Mouse (Mus musculus) liver, embryonic 13.5 days (tissue): Measurements from ENCODE around the gene Ttc33. TPM values are rescaled to one million over a fixed set of nuclear protein-coding genes. Genes with fewer than 3 reads are reported as not detected.

Source experiments
- ATAC-seq: fragments of 200-750 bp; cut with Nextera tagmentation; 2 replicates; pipeline ENCODE4 v1.8.0; 2017; ENCODE audit warnings: low read depth, mild to moderate bottlenecking, moderate number of reproducible peaks, moderate library complexity
- DNase-seq: peaks from one replicate; pipeline ENCODE4 v3.0.0; 2022
- H3K27ac ChIP-seq: fragments of 300-500 bp; sonication (generic); 2 replicates; pipeline ENCODE4 v1.5.1; 2015; ENCODE audit warnings: moderate library complexity, mild to moderate bottlenecking, inconsistent platforms
- H3K27me3 ChIP-seq: fragments of 300-500 bp; sonication (generic); 2 replicates; pipeline ENCODE4 v1.6.1; 2015; ENCODE audit warnings: mild to moderate bottlenecking, inconsistent platforms
- H3K36me3 ChIP-seq: fragments of 300-500 bp; sonication (generic); 2 replicates; pipeline ENCODE4 v1.6.1; 2015; ENCODE audit warnings: mild to moderate bottlenecking, inconsistent platforms
- H3K4me1 ChIP-seq: fragments of 300-500 bp; sonication (generic); replicated peaks from 2 replicates; pipeline ENCODE4 v1.6.1; 2015; ENCODE audit warnings: inconsistent platforms
- H3K4me2 ChIP-seq: fragments of 300-500 bp; sonication (generic); 2 replicates; pipeline ENCODE4 v1.6.1; 2015; ENCODE audit warnings: inconsistent platforms, mild to moderate bottlenecking, moderate library complexity
- H3K4me3 ChIP-seq: fragments of 300-500 bp; sonication (generic); replicated peaks from 2 replicates; pipeline ENCODE4 v1.5.1; 2015; ENCODE audit warnings: mild to moderate bottlenecking, inconsistent platforms
- H3K9ac ChIP-seq: fragments of 300-500 bp; sonication (generic); 2 replicates; pipeline ENCODE4 v1.6.1; 2015; ENCODE audit warnings: mild to moderate bottlenecking, inconsistent platforms
- H3K9me3 ChIP-seq: fragments of 300-500 bp; sonication (generic); replicated peaks from 2 replicates; pipeline ENCODE4 v1.6.1; 2016; ENCODE audit warnings: inconsistent platforms
- WGBS: fragments of 180-500 bp; shearing (Covaris S2); methylation state at CpG from one replicate; pipeline ENCODE4 v1.1.7; 2015; ENCODE audit not compliant: insufficient replicate concordance; 5-methylcytosine and 5-hydroxymethylcytosine counted together
- polyA plus RNA-seq: library from polyadenylated mRNA; unstranded; fragments of >200 nt; fragmentation: Nextera tagmentation; extraction: Ambion mirVana; gene quantifications from 2 replicates; pipeline ENCODE4 v1.2.1, GENCODE M21; 2015

Gene Ttc33
- polyA plus RNA-seq, 1 experiment from 2014 or later = 16.8 TPM

DNA sequence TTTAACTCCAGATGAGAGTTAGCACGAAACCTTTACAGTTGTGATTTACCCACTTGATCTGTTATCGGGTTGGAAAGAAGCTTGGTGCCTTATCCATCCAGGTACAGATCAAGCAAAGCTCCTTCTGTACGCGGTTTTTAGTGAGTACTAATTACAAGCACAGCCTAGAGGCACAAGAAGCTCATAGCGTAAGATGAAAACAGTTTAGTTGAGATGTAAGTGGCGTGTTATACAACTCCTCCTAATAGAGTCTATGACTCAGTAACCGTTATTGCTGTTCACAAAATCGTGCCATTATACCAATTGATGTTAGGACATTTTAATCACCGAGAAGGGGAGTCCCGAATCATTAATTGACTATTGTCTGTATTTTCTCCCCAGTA lies 959 bp downstream of the Ttc33 start:
- no peaks in the 10 kb centered on the region for H3K27me3 ChIP-seq
- peak overlapping the region; percentile 86 for H3K4me3 ChIP-seq
- ATAC-seq = 0 out of 2 replicates have a peak, but pooled peaks have one; percentile 1
- DNase-seq = no peak
- WGBS = 30% methylated on average over 10 of the region's 10 CpGs
- peaks cover 32% of the 10 kb centered on the region for H3K4me1 ChIP-seq
- H3K9ac ChIP-seq = peak overlapping the region; percentile 86
- peaks cover 8% of the 10 kb centered on the region; the same call in 1 of the 2 replicates for H3K36me3 ChIP-seq
- H3K4me2 ChIP-seq = peak overlapping the region; percentile 75
- H3K27ac ChIP-seq = peak overlapping the region; percentile 80; the same call in 1 of the 2 replicates
- no peaks in the 10 kb centered on the region for H3K9me3 ChIP-seq

DNA sequence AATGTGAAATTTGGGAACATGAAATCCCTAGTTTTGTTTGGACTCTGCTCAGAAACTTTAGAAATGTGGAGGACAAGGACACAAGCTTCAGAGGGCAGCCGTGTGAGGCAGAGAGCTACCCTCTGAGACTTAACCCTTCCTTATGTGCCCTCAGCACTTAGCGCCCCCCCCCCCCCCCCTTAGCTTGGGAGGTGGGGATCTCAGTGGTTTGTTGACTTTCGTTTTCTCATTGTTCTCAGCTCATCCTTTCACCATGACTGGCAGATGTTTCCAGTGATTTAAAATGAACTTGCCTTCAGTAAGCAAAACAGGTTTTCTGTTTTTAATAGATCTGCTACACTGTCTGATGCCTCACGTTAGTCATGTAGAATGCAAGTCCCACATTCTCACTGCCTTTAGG lies 1.8 kb downstream of the Ttc33 start:
- ATAC-seq = no peak
- peaks cover 32% of the 10 kb centered on the region for H3K4me1 ChIP-seq
- H3K4me3 ChIP-seq = no peak overlapping the region; the same call in 1 of the 2 replicates
- H3K9ac ChIP-seq = no peak overlapping the region
- no peak overlapping the region for H3K4me2 ChIP-seq
- H3K27me3 ChIP-seq = no peaks in the 10 kb centered on the region
- 46% methylated on average over 4 of the region's 4 CpGs for WGBS
- no peaks in the 10 kb centered on the region for H3K9me3 ChIP-seq
- no peak for DNase-seq
- H3K36me3 ChIP-seq = peaks cover 12% of the 10 kb centered on the region
- H3K27ac ChIP-seq = no peak overlapping the region

DNA sequence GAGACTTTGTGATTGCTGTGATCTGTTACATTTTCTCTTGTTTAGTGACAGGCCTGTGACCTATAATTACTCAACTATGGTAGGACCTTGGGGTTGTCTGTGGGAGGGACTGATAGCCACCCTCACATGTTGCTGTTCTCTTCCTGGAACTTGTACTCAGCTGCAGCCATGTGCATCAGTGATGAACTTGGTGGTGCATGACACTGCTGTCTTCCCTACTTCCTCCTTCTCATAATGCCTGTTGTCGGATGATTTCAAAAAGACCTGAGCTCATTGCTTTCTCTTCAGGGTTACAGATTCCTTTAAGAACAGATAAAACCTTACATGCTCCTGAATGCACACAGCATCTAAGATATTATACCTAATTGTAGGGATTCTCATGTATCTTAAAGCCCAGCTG lies 2.7 kb downstream of the Ttc33 start:
- DNase-seq = no peak
- no peaks in the 10 kb centered on the region for H3K9me3 ChIP-seq
- H3K4me3 ChIP-seq = no peak overlapping the region
- H3K4me1 ChIP-seq = peaks cover 38% of the 10 kb centered on the region
- no peak overlapping the region for H3K9ac ChIP-seq
- no peak for ATAC-seq
- H3K27me3 ChIP-seq = no peaks in the 10 kb centered on the region
- H3K36me3 ChIP-seq = peaks cover 12% of the 10 kb centered on the region
- H3K4me2 ChIP-seq = no peak overlapping the region
- 41% methylated on average over 1 of the region's 1 CpGs for WGBS
- H3K27ac ChIP-seq = no peak overlapping the region

DNA sequence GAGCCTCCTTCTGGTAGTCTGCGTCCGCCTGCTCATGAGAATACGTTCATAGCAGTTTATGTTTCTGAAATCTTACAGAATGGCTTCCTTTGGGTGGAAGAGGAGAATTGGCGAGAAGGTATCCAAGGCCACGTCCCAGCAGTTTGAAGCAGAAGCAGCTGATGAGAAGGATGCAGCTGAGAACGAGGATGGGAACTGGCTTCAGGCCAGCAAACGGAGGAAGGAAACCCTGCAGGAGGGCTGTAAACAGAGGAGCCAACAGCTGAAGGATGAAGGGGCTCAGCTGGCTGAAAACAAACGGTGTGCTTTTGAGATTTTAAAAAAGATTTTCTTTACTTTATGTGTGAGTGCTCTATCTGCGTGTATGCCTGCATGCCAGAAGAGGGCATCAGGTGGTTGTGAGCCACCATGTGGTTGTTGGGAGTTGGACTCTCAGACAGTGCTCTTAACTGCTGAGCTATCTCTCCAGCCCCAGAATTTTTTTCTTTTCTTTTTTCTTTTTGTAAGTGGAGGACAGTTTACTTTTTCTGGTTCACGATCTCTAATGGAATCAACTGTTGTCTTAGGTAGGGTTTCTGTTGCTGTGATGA lies 4.3 kb downstream of the Ttc33 start:
- peaks cover 12% of the 10 kb centered on the region for H3K36me3 ChIP-seq
- DNase-seq = no peak
- 75% methylated on average over 10 of the region's 10 CpGs for WGBS

DNA sequence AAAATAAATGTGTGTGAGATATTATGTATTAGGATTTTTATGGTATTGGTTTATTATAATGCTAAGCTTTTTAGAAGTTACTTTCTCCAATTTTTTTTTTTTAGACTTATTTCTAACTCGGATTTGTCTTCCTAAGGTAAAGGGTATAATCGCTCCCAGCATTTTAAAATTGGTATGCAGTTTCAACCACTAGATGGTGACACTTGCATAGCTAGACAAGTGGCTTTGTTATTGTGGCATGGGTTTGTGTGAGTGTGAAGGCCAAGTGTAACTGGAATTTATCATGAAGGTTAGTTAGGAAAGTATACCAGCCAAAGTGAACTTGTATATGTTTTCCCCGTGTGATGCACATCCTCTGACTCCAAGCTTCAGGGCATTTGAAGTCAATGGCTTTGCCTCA lies 8.5 kb downstream of the Ttc33 start:
- no peak overlapping the region for H3K4me2 ChIP-seq
- no peak for DNase-seq
- no peaks in the 10 kb centered on the region for H3K9me3 ChIP-seq
- H3K4me3 ChIP-seq = no peak overlapping the region
- H3K27me3 ChIP-seq = no peaks in the 10 kb centered on the region
- peaks cover 12% of the 10 kb centered on the region for H3K36me3 ChIP-seq
- ATAC-seq = no peak
- H3K27ac ChIP-seq = no peak overlapping the region
- H3K9ac ChIP-seq = no peak overlapping the region
- 55% methylated on average over 3 of the region's 3 CpGs for WGBS
- H3K4me1 ChIP-seq = peaks cover 37% of the 10 kb centered on the region

More for the DNA sequence above, 4.3 kb downstream of the Ttc33 start:
- ATAC-seq = no peak
- Histone ChIP-seq H3K4me3 (no peak overlapping the region), H3K27me3 (no peaks in the 10 kb centered on the region), H3K9me3 (no peaks in the 10 kb centered on the region), H3K4me2 (no peak overlapping the region), H3K27ac (no peak overlapping the region), H3K4me1 (peaks cover 32% of the 10 kb centered on the region), H3K9ac (no peak overlapping the region)

DNA sequence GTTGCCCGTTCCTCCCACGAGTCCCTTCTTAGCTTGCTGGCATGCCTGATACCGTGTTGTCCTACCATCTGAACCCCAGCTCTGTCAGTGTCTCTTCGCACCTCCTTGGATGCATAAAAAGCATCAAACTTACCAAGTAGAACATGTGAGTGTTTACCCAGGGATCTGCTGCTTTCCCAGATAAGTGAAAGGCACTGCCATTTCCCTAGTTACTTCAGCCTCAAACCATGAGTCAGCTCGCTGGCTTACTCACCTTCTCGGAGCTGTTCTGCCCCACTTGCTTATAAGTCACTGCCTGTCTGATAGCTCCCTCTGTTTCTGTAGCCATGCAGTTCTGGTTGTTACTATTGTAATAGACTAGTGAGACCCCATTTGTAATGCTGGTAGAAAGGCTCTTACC lies 9.1 kb downstream of the Ttc33 start:
- ATAC-seq (no peak), DNase-seq (no peak)
- Histone ChIP-seq H3K27me3 (no peaks in the 10 kb centered on the region), H3K4me3 (no peak overlapping the region), H3K4me1 (peaks cover 37% of the 10 kb centered on the region), H3K27ac (no peak overlapping the region; the same call in 1 of the 2 replicates), H3K9me3 (no peaks in the 10 kb centered on the region), H3K9ac (no peak overlapping the region), H3K4me2 (no peak overlapping the region), H3K36me3 (peaks cover 12% of the 10 kb centered on the region)
- 65% methylated on average over 6 of the region's 6 CpGs for WGBS

DNA sequence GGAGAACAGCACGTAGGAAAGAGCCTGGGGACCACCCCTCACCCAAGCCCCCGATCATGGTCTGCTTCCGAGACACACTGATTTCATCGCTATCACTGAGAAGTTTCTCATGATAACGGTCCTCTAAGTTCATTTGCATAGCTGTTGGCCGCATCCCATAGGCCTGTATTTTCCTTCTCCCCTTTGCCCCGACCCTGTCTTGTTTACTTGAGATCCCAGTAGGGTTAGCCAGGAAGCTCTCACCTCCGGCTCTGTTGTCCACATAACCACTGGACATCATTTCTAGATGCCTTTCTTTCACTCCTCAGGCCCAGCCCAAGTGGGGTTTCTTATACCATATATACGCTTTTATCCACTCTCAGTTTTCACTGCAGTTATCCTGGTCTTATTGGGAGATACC lies 9.6 kb downstream of the Ttc33 start:
- ATAC-seq (no peak), DNase-seq (no peak)
- Histone ChIP-seq H3K27me3 (no peaks in the 10 kb centered on the region), H3K4me2 (no peak overlapping the region), H3K36me3 (peaks cover 11% of the 10 kb centered on the region), H3K27ac (no peak overlapping the region; the same call in 1 of the 2 replicates), H3K4me1 (peaks cover 37% of the 10 kb centered on the region), H3K4me3 (no peak overlapping the region), H3K9ac (no peak overlapping the region), H3K9me3 (no peaks in the 10 kb centered on the region)
- 81% methylated on average over 9 of the region's 9 CpGs for WGBS

DNA sequence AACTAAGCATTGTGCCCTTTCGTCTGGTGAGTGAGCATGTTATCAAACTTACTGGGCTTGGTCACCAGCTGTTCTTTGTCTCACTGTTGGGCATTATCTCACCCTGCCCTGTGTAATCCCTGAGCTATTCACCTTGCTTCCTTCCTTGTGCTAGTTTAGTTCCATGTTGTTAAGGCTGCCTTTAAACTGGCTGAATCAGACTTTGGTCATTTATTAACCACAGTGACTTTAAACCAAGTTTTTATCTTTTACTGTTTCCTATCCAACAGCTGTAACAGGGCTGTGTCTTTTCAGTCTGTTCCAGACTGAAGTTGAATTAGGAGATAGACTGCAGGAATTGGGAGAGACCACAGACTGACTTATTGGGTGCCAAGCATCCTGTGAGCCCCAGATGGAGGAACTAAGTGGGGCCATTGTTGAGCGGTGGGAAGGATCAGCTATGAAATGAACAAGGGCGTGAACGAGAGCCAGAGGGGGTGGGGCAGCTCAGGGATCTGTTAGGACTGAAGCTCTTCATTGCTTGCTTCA lies 10.7 kb downstream of the Ttc33 start:
- Histone ChIP-seq H3K4me3 (no peak overlapping the region), H3K9ac (no peak overlapping the region), H3K9me3 (no peaks in the 10 kb centered on the region), H3K27me3 (no peaks in the 10 kb centered on the region), H3K36me3 (peaks cover 9% of the 10 kb centered on the region; the same call in 1 of the 2 replicates), H3K27ac (peak overlapping the region; percentile 51; the same call in 1 of the 2 replicates), H3K4me1 (peaks cover 37% of the 10 kb centered on the region), H3K4me2 (peak overlapping the region; percentile 30)
- ATAC-seq (peak; percentile 75), DNase-seq (no peak)
- WGBS = 14% methylated on average over 4 of the region's 4 CpGs

DNA sequence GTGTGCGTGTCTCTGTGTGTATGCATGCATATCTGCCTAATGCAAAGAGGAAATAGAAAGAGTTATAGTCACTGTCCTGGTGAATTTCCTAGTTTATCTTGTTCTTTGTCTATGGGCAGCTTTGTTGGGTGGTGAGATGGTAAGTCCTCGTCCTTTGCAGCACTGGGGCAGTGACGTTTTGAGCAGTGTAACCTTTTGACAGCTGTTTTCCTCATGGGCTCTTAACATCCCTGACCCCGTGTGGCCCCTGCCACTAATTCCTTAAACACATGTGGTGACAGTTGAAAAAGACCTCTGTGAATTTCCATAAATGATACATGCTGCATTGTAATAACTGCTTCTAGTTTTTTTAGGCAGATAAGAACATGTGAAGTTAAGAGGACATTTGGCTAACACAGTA lies 11.4 kb downstream of the Ttc33 start:
- Histone ChIP-seq H3K9me3 (no peaks in the 10 kb centered on the region), H3K36me3 (peaks cover 8% of the 10 kb centered on the region; the same call in 1 of the 2 replicates), H3K4me1 (peaks cover 42% of the 10 kb centered on the region), H3K27ac (peak overlapping the region; percentile 51; the same call in 1 of the 2 replicates), H3K9ac (no peak overlapping the region), H3K4me2 (no peak overlapping the region), H3K27me3 (no peaks in the 10 kb centered on the region), H3K4me3 (no peak overlapping the region)
- ATAC-seq (no peak), DNase-seq (no peak)
- 51% methylated on average over 4 of the region's 4 CpGs for WGBS

DNA sequence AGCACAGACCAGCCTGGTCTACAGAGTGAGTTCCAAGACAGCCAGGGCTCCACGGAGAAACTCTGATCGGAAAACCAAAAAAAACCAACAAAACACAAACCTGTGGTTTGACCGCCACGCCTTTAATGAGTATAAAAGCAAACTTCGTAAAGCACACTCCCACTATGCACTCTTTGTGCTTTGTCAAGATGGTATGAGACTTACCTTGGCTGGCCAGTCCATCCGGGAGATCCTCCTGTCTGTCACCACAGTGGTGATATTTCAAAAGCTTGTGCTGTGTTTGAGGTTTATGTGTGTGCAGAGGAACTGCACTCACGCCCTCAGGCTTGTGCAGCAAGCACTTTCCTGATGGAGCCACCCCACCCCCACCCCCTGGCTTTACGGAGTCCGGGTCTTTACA lies 19.9 kb downstream of the Ttc33 start:
- peaks cover 5% of the 10 kb centered on the region; the same call in 1 of the 2 replicates for H3K4me1 ChIP-seq
- no peak overlapping the region for H3K9ac ChIP-seq
- 81% methylated on average over 9 of the region's 9 CpGs for WGBS
- no peak overlapping the region for H3K4me2 ChIP-seq
- no peaks in the 10 kb centered on the region for H3K27me3 ChIP-seq
- DNase-seq (no peak), ATAC-seq (no peak)
- H3K36me3 ChIP-seq = 0 out of 2 replicates have a peak, but pooled peaks cover 1% of the 10 kb centered on the region
- no peak overlapping the region for H3K4me3 ChIP-seq
- H3K9me3 ChIP-seq = no peaks in the 10 kb centered on the region
- no peak overlapping the region for H3K27ac ChIP-seq

DNA sequence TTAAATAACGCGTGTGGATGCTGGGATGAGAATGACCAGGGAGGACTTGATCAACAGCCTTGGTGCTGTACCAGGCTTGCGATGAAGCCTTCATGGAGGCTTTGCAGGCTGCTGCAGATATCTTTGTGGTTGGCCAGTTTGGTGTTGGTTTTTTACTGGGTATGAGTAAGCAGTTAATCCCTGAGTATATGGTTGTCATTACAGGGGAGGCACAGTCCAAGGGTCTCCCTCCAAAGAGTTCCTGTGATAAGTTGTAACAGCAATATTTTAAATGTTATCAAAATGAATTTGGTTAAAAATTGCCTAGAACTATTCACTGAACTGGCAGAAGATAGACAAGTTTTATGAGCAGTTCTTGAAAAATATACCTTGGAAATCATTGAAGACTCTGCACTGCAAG lies 23.8 kb downstream of the Ttc33 start:
- no peak overlapping the region for H3K27ac ChIP-seq

DNA sequence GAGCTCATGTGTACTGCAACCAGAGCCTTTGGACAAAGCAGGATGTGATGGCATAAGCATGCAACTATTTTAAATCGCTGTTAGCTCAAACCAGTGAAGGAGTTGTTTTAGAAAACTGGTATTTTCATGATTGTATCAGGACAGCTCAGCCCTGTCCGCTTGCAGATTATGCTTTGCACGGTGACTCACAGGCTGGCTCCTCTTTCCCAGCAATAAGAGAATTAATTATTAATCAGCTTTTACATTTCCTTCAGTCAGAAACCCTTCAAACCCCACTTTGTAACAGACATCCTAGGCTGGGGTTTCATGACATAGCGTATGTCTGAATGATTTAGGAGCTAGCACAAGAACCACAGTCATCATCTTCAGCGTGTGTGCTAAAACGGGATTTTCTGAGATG lies 35.2 kb downstream of the Ttc33 start:
- Histone ChIP-seq H3K27me3 (no peaks in the 10 kb centered on the region), H3K9me3 (no peaks in the 10 kb centered on the region), H3K36me3 (0 out of 2 replicates have a peak, but pooled peaks cover 4% of the 10 kb centered on the region), H3K9ac (no peak overlapping the region), H3K4me1 (no peaks in the 10 kb centered on the region), H3K27ac (no peak overlapping the region), H3K4me3 (no peak overlapping the region), H3K4me2 (no peak overlapping the region)
- WGBS = 80% methylated on average over 6 of the region's 6 CpGs
- ATAC-seq = no peak
- no peak for DNase-seq

More for the DNA sequence above, 23.8 kb downstream of the Ttc33 start:
- ATAC-seq (no peak), DNase-seq (no peak)
- Histone ChIP-seq H3K9ac (no peak overlapping the region), H3K36me3 (0 out of 2 replicates have a peak, but pooled peaks cover 3% of the 10 kb centered on the region), H3K4me3 (no peak overlapping the region), H3K4me1 (no peaks in the 10 kb centered on the region), H3K27me3 (no peaks in the 10 kb centered on the region), H3K9me3 (no peaks in the 10 kb centered on the region), H3K4me2 (no peak overlapping the region)
- WGBS = 82% methylated on average over 3 of the region's 3 CpGs
